Mouse (Mus musculus) thymus, postnatal 14 days (tissue): ENCODE measurements around the gene Tor2a.

Experiments used
- DNase-seq: peaks from one replicate; pipeline ENCODE4 v3.0.0; 2021

Gene Tor2a

GRCm38 (mm10) chr2:32768661-32769285 is 11.7 kb downstream of the Tor2a start:
- peak; percentile 29 for DNase-seq

- no peak for DNase-seq
Observed at GRCm38 (mm10) chr2:32769327-32770085, 12.5 kb downstream of the Tor2a start.

- DNase-seq, result peak; percentile 44
Observed at GRCm38 (mm10) chr2:32771886-32772285, 14.9 kb downstream of the Tor2a start.

- DNase-seq, result no peak
Observed at GRCm38 (mm10) chr2:32772626-32773279, 15.7 kb downstream of the Tor2a start.

- peak; percentile 97 for DNase-seq
Observed at GRCm38 (mm10) chr2:32775359-32776074, 18.5 kb downstream of the Tor2a start, which contains the start of the genes Ttc16 and Ptrh1. Gene Ttc16, minus strand, starts transcription at chr2:32775633. Gene Ptrh1, plus strand, starts transcription at chr2:32775786.

GRCm38 (mm10) chr2:32776192-32776591 is 19.2 kb downstream of the Tor2a start:
- peak; percentile 45 for DNase-seq

GRCm38 (mm10) chr2:32778081-32778480 is 21.0 kb downstream of the Tor2a start:
- peak; percentile 93 for DNase-seq

GRCm38 (mm10) chr2:32779131-32779530 is 22.1 kb downstream of the Tor2a start:
- DNase-seq, result peak; percentile 73

- no peak for DNase-seq
Observed at GRCm38 (mm10) chr2:32779714-32780113, 22.7 kb downstream of the Tor2a start.

- peak; percentile 10 for DNase-seq
Observed at GRCm38 (mm10) chr2:32781710-32782109, 24.7 kb downstream of the Tor2a start.

GRCm38 (mm10) chr2:32784048-32784681 is 27.1 kb downstream of the Tor2a start, which contains the start of gene Cfap157:
Gene Cfap157, minus strand, starts transcription at chr2:32784428.
- DNase-seq, result no peak

GRCm38 (mm10) chr2:32787176-32787575 is 30.1 kb downstream of the Tor2a start:
- DNase-seq, result no peak

- no peak for DNase-seq
Observed at GRCm38 (mm10) chr2:32788581-32788980, 31.5 kb downstream of the Tor2a start.

GRCm38 (mm10) chr2:32791297-32791696 is 34.3 kb downstream of the Tor2a start:
- DNase-seq, result no peak

- no peak for DNase-seq
Observed at GRCm38 (mm10) chr2:32795748-32796418, 38.8 kb downstream of the Tor2a start.

GRCm38 (mm10) chr2:32798251-32798962 is 41.4 kb downstream of the Tor2a start:
- DNase-seq, result no peak

- DNase-seq, result no peak
Observed at GRCm38 (mm10) chr2:32808816-32809566, 52.0 kb downstream of the Tor2a start.
